Comparison of ENCODE assay signal across 8 mouse cellular contexts in the genomic region with DNA sequence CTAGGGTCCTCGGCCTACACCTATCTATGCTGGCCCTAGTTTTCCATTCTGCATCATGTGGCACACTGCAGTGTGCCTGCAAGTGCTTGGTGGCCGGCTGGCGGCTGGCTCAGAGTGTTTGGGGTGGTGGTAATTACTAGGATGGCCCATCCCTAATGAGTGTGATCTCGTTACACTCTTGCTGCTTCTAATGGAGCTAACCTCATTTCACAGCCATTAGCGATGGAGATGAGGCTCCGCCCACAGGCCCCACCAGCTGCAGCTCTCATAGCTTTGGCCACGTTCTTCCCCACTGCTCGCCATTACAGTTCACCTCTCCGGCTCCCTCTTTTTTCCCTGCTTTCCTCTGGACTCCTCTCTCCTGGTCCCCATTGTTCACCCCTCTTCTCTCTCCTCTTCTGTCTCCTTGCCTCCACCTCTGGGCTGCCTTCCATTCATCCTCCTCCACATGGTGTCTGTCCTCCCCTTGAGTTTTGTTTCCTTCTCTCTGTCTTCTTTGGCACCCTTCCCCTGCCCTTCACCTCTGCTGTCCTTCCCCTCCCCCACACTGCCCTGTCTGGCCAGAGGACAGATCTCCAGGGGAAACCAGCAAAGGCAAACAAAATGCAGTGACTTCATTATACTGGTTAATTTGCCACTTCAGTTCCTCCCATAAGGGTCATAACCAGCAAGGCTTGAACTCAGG. TPM values are rescaled to one million over a fixed set of nuclear protein-coding genes. Genes with fewer than 3 reads are reported as not detected.
DNase-seq lines count a peak whose midpoint lies in the region; ATAC-seq and TF ChIP-seq lines count a peak whose summit lies in the region.

No protein-coding gene starts in this region.

- H3K4me3 ChIP-seq in midbrain, embryonic 12.5 days, result no peak overlapping the region
- H3K4me3 ChIP-seq in midbrain, embryonic 11.5 days (ENCODE audit: low read depth, low read length), result no peak overlapping the region
- H3K4me3 ChIP-seq in embryonic facial prominence, embryonic 15.5 days (replicated peaks), result no peak overlapping the region
- H3K4me3 ChIP-seq in kidney, adult 2 months (ENCODE audit: insufficient read depth, low read depth, low read length), result no peak overlapping the region
- H3K4me3 ChIP-seq in neural tube, embryonic 12.5 days, result no peak overlapping the region

- no peak for DNase-seq in midbrain, embryonic 11.5 days (ENCODE audit: low spot score, missing footprints)
- peak; percentile 87 for DNase-seq in kidney, adult 2 months
- no peak for DNase-seq in layer of hippocampus, postnatal 25 days (ENCODE audit: extremely low spot score in 1 of 2, low spot score in 1 of 2)
- no peak for DNase-seq in urinary bladder, postnatal 10 days (ENCODE audit: low spot score)
- DNase-seq in embryo, embryonic 10.5 days (ENCODE audit: low spot score), result no peak

- 0 out of 2 replicates have a peak overlapping the region, but pooled peaks have one; percentile 3 for H3K4me2 ChIP-seq in midbrain, embryonic 12.5 days (replicated peaks)
- H3K4me2 ChIP-seq in midbrain, embryonic 11.5 days, result no peak overlapping the region
- H3K4me2 ChIP-seq in embryonic facial prominence, embryonic 15.5 days (replicated peaks), result no peak overlapping the region
- peak overlapping the region; percentile 32 for H3K4me2 ChIP-seq in neural tube, embryonic 12.5 days (replicated peaks)

- no peaks in the 10 kb centered on the region for H3K9me3 ChIP-seq in midbrain, embryonic 12.5 days
- no peaks in the 10 kb centered on the region for H3K9me3 ChIP-seq in midbrain, embryonic 11.5 days (ENCODE audit: control insufficient read depth, low read length)
- H3K9me3 ChIP-seq in embryonic facial prominence, embryonic 15.5 days (replicated peaks), result no peaks in the 10 kb centered on the region
- no peaks in the 10 kb centered on the region for H3K9me3 ChIP-seq in neural tube, embryonic 12.5 days

- 51% methylated on average over 9 of the region's 9 CpGs for WGBS in midbrain, embryonic 12.5 days
- WGBS in midbrain, embryonic 11.5 days, result 56% methylated on average over 9 of the region's 9 CpGs
- 49% methylated on average over 9 of the region's 9 CpGs for WGBS in embryonic facial prominence, embryonic 15.5 days
- WGBS in kidney, adult 2 months, result 61% methylated on average over 9 of the region's 9 CpGs
- WGBS in neural tube, embryonic 12.5 days, result 17% methylated on average over 9 of the region's 9 CpGs

- H3K27ac ChIP-seq in midbrain, embryonic 12.5 days (replicated peaks), result peak overlapping the region; percentile 49; the same call in 1 of the 2 replicates
- no peak overlapping the region; the same call in 1 of the 2 replicates for H3K27ac ChIP-seq in midbrain, embryonic 11.5 days (ENCODE audit: low read depth, low read length)
- no peak overlapping the region for H3K27ac ChIP-seq in embryonic facial prominence, embryonic 15.5 days (replicated peaks)
- H3K27ac ChIP-seq in kidney, adult 2 months (ENCODE audit: insufficient read depth, low read depth, low read length), result no peak overlapping the region
- H3K27ac ChIP-seq in neural tube, embryonic 12.5 days, result peak overlapping the region; percentile 43; the same call in 1 of the 2 replicates

- no peaks in the 10 kb centered on the region for H3K27me3 ChIP-seq in midbrain, embryonic 12.5 days
- no peaks in the 10 kb centered on the region for H3K27me3 ChIP-seq in midbrain, embryonic 11.5 days (ENCODE audit: control insufficient read depth, insufficient read depth, low read length)
- H3K27me3 ChIP-seq in embryonic facial prominence, embryonic 15.5 days, result no peaks in the 10 kb centered on the region
- H3K27me3 ChIP-seq in kidney, adult 2 months (replicated peaks; ENCODE audit: control insufficient read depth, insufficient read depth, low read length), result no peaks in the 10 kb centered on the region
- no peaks in the 10 kb centered on the region for H3K27me3 ChIP-seq in neural tube, embryonic 12.5 days (replicated peaks)

- TF ChIP-seq POLR2A in kidney, adult 2 months (IDR thresholded peaks at IDR 0.05; ENCODE audit: low read depth, low read length), result no peak

- H3K36me3 ChIP-seq in midbrain, embryonic 12.5 days, result no peaks in the 10 kb centered on the region
- no peaks in the 10 kb centered on the region for H3K36me3 ChIP-seq in midbrain, embryonic 11.5 days (ENCODE audit: control insufficient read depth, insufficient read depth, low read length)
- H3K36me3 ChIP-seq in embryonic facial prominence, embryonic 15.5 days, result no peaks in the 10 kb centered on the region
- H3K36me3 ChIP-seq in kidney, adult 2 months (ENCODE audit: control insufficient read depth, insufficient read depth, low read length), result no peaks in the 10 kb centered on the region
- no peaks in the 10 kb centered on the region for H3K36me3 ChIP-seq in neural tube, embryonic 12.5 days

- ATAC-seq in midbrain, embryonic 12.5 days (ENCODE audit: low FRiP score, low read depth), result peak; percentile 16; the same call in 1 of the 2 replicates
- ATAC-seq in midbrain, embryonic 11.5 days (ENCODE audit: low FRiP score), result no peak; the same call in 1 of the 2 replicates
- 0 out of 2 replicates have a peak, but pooled peaks have one; percentile 40 for ATAC-seq in embryonic facial prominence, embryonic 15.5 days (ENCODE audit: insufficient number of reproducible peaks, low FRiP score, low TSS enrichment, low read depth)
- peak; percentile 55 for ATAC-seq in neural tube, embryonic 12.5 days (ENCODE audit: low FRiP score, low read depth)

- no peak for TF ChIP-seq CTCF in kidney, adult 2 months (conservative IDR thresholded peaks at IDR 0.05; ENCODE audit: insufficient read depth, insufficient read length, low read depth, low read length)

- peaks cover 52% of the 10 kb centered on the region for H3K4me1 ChIP-seq in midbrain, embryonic 12.5 days
- peaks cover 16% of the 10 kb centered on the region; the same call in 1 of the 2 replicates for H3K4me1 ChIP-seq in midbrain, embryonic 11.5 days (ENCODE audit: control insufficient read depth, insufficient read depth, low read length)
- H3K4me1 ChIP-seq in embryonic facial prominence, embryonic 15.5 days, result peaks cover 6% of the 10 kb centered on the region; the same call in 1 of the 2 replicates
- H3K4me1 ChIP-seq in kidney, adult 2 months (ENCODE audit: control insufficient read depth, insufficient read depth, low read length), result peaks cover 13% of the 10 kb centered on the region
- H3K4me1 ChIP-seq in neural tube, embryonic 12.5 days, result peaks cover 68% of the 10 kb centered on the region

- no peak overlapping the region for H3K9ac ChIP-seq in midbrain, embryonic 12.5 days (replicated peaks)
- no peak overlapping the region for H3K9ac ChIP-seq in midbrain, embryonic 11.5 days (ENCODE audit: low read length)
- no peak overlapping the region for H3K9ac ChIP-seq in embryonic facial prominence, embryonic 15.5 days
- H3K9ac ChIP-seq in neural tube, embryonic 12.5 days, result peak overlapping the region; percentile 21; the same call in 1 of the 2 replicates

RNA-seq across cellular contexts. Expression of a gene that starts 6.7 kb away (rescaled TPM):
- 26.2 and 30.2 TPM in 2 replicates for polyA plus RNA-seq in midbrain, embryonic 12.5 days (2016; fragmentation: Nextera tagmentation; extraction: Ambion mirVana)
- 11.3 and 11.5 TPM in 2 replicates for polyA plus RNA-seq in midbrain, embryonic 11.5 days (2014; fragmentation: Nextera tagmentation; extraction: Ambion mirVana)
- polyA plus RNA-seq in embryonic facial prominence, embryonic 15.5 days (2015; fragmentation: Nextera tagmentation; extraction: Ambion mirVana), result 4.2 and 5.0 TPM in 2 replicates
- 2.1 TPM in 2 replicates for polyA plus RNA-seq in kidney, adult 2 months (2012; rRNA removed)
- 29.4 and 34.4 TPM in 2 replicates for polyA plus RNA-seq in neural tube, embryonic 12.5 days (2016; fragmentation: Nextera tagmentation; extraction: Ambion mirVana)
- 10 to 100 TPM; 37.8 to 63.0 TPM for total RNA-seq in layer of hippocampus, postnatal 25 days (2021)

RNA-seq across cellular contexts. Expression of a gene that starts 9.1 kb away (rescaled TPM):
- polyA plus RNA-seq in midbrain, embryonic 12.5 days (2016; fragmentation: Nextera tagmentation; extraction: Ambion mirVana), result 26.6 and 27.3 TPM in 2 replicates
- 22.0 and 22.7 TPM in 2 replicates for polyA plus RNA-seq in midbrain, embryonic 11.5 days (2014; fragmentation: Nextera tagmentation; extraction: Ambion mirVana)
- 21.5 and 22.4 TPM in 2 replicates for polyA plus RNA-seq in embryonic facial prominence, embryonic 15.5 days (2015; fragmentation: Nextera tagmentation; extraction: Ambion mirVana)
- polyA plus RNA-seq in kidney, adult 2 months (2012; rRNA removed), result 12.1 and 13.8 TPM in 2 replicates
- polyA plus RNA-seq in neural tube, embryonic 12.5 days (2016; fragmentation: Nextera tagmentation; extraction: Ambion mirVana), result 25.7 and 26.5 TPM in 2 replicates
- 10 to 100 TPM; 21.9 to 22.9 TPM for total RNA-seq in layer of hippocampus, postnatal 25 days (2021)

RNA-seq across cellular contexts. Expression of a gene that starts 20.9 kb away (rescaled TPM):
- polyA plus RNA-seq in midbrain, embryonic 12.5 days (2016; fragmentation: Nextera tagmentation; extraction: Ambion mirVana), result 8.2 and 10.9 TPM in 2 replicates
- 9.5 and 10.1 TPM in 2 replicates for polyA plus RNA-seq in midbrain, embryonic 11.5 days (2014; fragmentation: Nextera tagmentation; extraction: Ambion mirVana)
- 25.5 and 29.1 TPM in 2 replicates for polyA plus RNA-seq in embryonic facial prominence, embryonic 15.5 days (2015; fragmentation: Nextera tagmentation; extraction: Ambion mirVana)
- 28.2 and 29.6 TPM in 2 replicates for polyA plus RNA-seq in kidney, adult 2 months (2012; rRNA removed)
- polyA plus RNA-seq in neural tube, embryonic 12.5 days (2016; fragmentation: Nextera tagmentation; extraction: Ambion mirVana), result 7.6 and 12.0 TPM in 2 replicates
- 10 to 100 TPM; 15.7 to 19.4 TPM for total RNA-seq in layer of hippocampus, postnatal 25 days (2021)

RNA-seq across cellular contexts. Expression of a gene that starts 31.3 kb away (rescaled TPM):
- 7.2 and 9.9 TPM in 2 replicates for polyA plus RNA-seq in midbrain, embryonic 12.5 days (2016; fragmentation: Nextera tagmentation; extraction: Ambion mirVana)
- polyA plus RNA-seq in midbrain, embryonic 11.5 days (2014; fragmentation: Nextera tagmentation; extraction: Ambion mirVana), result 2.2 and 2.8 TPM in 2 replicates
- 3.0 and 3.6 TPM in 2 replicates for polyA plus RNA-seq in embryonic facial prominence, embryonic 15.5 days (2015; fragmentation: Nextera tagmentation; extraction: Ambion mirVana)
- 0.19 and 0.25 TPM in 2 replicates for polyA plus RNA-seq in kidney, adult 2 months (2012; rRNA removed)
- polyA plus RNA-seq in neural tube, embryonic 12.5 days (2016; fragmentation: Nextera tagmentation; extraction: Ambion mirVana), result 12.3 and 13.8 TPM in 2 replicates
- 100 to 1,000 TPM; 422 to 463 TPM for total RNA-seq in layer of hippocampus, postnatal 25 days (2021)

Comparison
In these comparisons a context has a peak if more than half of its experiments do, and no peak if none do; other contexts are left out.
1. H3K27ac ChIP-seq: peak in midbrain, embryonic 12.5 days (single experiment) and neural tube, embryonic 12.5 days (single experiment); none in midbrain, embryonic 11.5 days (single experiment), embryonic facial prominence, embryonic 15.5 days (single experiment) and kidney, adult 2 months (single experiment).
2. H3K4me2 ChIP-seq: peak in midbrain, embryonic 12.5 days (single experiment) and neural tube, embryonic 12.5 days (single experiment); none in midbrain, embryonic 11.5 days (single experiment) and embryonic facial prominence, embryonic 15.5 days (single experiment).